Mouse (Mus musculus) kidney, postnatal 4 days (tissue): ENCODE data around the gene Nav2.

Source experiments
- DNase-seq, 2 experiments: peaks; one replicate each; pipeline ENCODE4 v3.0.0; 2021; ENCODE audit warnings: mixed read lengths in 2 of 2

Nav2 gene

DNA sequence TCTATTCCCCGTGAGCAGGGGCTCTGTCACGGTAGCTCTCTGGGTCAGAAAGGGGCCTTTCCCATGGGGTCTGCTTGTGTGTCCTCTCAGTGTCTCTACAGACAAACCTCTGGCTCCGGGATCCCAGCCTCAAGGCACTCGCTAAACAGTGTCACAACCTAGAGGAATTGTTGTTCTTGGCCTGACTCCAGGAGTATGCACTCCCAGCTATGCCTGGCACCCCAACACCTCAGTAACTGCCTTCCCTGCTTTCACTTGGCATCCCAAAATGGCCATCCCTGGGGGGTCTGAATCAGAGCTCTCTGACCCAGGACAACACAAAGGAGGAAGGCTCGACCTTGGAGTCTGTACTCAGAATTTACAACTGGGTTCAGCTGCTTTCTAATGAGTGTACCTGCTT, 317.2 kb downstream of the Nav2 start:
- no peak for DNase-seq

GRCm38 (mm10) chr7:49232969-49233368, 324.5 kb downstream of the Nav2 start:
- no peak for DNase-seq

DNA sequence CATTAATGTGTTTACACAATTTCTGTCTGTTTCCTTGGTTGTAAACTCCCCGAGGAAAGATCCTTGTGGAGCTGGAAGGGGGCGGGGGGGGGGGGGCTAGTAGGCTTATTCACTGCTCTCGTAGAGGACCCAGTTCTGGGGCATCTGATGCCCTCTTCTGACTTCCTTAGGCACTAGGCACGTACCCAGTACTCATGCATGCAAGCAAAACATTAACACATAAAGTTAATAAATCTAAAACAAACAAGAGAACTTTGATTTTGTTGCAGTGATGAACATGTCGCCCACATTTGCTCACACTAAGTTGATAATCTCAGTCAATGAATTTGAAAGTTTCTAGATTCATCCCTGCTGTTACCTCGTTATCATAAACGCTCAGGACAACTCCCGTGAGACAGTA, 325.8 kb downstream of the Nav2 start:
- no peak for DNase-seq

- peak; percentile 45 to 58 for DNase-seq
Observed at GRCm38 (mm10) chr7:49235271-49235681, 326.8 kb downstream of the Nav2 start.

DNA sequence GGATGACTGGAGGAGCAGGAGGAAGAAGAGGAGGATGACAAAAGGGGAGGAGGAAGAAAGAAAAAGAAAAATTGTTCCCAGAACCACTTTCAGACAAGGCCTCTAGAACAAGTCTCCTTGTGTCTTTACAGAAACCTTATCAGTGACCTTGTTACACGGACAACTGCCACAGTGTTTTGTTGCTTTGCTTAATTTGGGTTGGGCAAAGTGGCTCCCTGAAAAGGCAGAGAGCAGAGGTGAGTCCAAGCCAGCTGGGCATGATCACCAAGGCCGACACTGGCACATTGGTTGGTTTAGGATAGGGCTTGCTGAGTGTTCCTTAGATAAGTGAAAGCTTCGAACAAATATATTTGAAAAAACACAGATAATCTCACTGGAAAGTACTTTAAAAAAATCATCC, 327.3 kb downstream of the Nav2 start:
- no peak for DNase-seq

DNA sequence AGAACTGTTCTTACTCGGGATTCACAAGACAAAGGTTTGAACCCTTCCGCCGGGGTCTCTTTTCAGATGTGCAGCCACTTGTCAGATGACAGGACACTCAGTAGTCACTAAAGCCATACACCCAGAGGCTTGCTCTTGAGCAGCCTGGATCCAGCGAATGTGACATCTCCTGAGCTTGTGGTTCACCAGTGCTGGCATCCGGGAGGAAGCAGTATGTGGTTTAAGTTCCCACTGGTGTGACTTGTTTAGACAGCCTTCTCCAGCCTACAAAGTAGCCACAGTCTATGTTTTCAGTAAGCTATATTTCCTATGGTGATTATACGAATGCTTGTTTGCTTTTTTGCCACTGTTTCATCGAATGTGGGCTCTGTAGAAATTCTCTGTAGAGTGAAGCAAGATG, 331.9 kb downstream of the Nav2 start:
- DNase-seq, result no peak

DNA sequence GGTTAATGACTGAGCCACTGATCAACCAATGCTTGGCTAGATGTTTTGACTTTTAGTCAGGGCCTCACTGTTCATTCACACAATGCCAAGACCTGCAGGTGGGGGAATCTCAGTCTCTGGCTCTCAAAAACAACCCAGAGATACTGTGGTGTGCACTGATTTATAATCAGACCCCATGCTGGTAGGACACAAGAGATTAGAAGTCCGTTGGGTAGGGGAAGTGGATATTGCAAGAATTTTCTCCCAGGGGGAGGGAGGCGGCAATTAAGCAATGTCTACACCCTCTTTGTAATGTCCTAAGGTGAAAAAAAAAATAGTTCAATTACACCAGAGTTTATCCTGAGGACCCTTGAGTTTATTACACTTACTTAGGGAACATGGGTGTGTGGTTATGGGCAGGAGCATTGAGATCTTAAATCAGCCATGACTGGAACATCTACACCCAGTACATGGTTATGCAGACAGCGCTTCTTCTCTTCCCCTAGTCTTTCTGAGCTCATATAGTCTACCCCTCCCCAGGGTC, 332.8 kb downstream of the Nav2 start:
- no peak for DNase-seq

GRCm38 (mm10) chr7:49242261-49242660, 333.7 kb downstream of the Nav2 start:
- DNase-seq, result peak; percentile 47 to 66

- no peak for DNase-seq
Observed at GRCm38 (mm10) chr7:49243079-49243478, 334.6 kb downstream of the Nav2 start.

GRCm38 (mm10) chr7:49245537-49246239, 337.2 kb downstream of the Nav2 start:
- DNase-seq, result peak; percentile 96 to 98

DNA sequence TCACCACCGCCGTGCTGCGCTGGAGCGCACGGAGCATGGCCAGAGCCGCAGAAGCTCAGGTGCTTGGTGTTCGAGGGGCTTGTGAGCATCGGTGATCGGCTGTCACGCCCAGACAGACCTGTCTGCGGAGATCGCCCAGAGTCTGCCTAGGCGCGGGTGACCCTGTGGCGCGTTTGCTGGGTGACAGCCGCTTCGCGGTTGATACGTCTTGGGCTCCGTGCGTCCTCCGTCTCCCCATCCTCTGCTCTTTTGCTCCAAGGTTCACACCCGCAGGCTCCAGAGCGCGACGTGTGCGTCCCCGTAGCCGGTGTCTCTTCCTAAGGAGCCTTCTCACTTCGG, 337.7 kb downstream of the Nav2 start:
- no peak for DNase-seq

DNA sequence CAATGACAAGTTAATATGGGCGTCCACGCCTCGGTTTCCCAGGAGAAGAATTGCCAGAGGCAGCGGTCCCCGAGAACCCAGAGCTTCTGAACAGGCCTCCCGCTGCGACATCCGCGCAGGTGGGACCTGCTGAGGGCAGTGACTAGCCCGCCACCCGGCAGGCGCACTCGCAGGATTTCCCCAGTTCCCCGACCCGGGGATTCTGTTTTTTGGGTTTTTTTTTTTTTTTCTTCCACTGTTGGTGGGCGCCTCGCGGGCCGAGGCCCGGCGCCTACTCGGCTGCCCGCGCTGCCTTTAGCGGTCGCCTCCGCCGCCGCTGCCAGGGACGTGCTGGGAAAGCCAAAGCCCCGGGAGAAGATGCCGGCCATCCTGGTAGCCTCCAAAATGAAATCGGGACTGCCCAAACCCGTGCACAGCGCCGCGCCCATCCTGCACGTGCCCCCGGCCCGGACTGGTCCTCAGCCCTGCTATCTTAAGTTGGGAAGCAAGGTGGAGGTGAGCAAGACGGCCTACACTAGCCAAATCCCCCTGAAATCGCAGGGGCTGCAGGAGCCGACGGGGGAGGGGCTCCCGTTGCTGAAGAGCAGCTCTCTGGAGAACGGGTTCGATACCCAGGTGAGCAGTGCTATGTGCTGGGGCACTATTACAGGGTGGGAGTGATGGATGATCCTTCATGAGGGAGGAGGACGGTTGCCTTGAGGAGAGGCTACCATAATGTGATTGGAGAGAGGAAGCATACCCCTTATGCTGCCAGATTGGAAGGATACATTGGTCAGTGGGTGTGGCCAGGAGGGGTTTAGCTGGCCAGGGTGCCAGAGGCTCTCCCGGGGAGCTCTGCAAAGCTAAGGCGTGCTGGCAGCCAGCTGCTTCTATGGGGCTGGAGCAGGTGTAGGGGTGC, 338.3 kb downstream of the Nav2 start:
- DNase-seq, result peak; percentile 30 to 50

- peak; percentile 63 to 73 for DNase-seq
Observed at GRCm38 (mm10) chr7:49247744-49248331, 339.3 kb downstream of the Nav2 start.

DNA sequence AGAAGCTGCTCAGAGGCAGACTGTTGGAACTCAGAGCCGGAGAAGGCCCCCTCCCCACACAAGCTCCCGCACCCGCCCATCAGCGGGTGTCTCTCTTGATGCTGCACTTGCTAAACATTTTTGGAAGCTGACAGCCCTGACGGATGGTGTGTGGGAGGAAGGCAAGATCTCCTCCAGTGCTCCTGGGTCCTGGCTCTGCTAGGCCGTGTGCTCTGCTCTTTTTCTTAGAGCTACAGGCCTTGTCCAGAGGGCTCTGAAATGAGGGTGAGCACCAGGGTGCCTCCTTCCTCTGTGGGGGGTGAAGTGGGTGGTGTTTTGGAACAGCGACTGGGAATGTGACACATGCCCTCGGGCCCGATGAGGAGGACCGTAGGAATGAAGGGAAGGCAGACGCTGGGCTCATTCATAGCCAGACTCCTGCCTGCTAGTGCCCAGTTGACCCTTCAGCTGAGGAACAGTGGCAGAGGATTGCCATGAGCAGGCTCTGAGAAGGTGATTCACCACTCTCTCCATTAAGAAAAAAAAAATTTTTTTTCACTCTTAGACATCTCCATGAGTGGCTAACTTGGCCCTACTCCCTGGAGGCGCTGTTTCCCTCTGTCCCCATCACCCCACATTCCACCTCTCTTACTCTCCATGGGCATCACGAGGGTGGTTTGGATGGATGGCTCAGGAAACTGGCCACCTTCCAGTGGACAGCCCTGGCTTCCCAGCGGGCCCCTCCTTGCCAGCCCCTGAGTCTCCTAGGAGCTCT, 340.0 kb downstream of the Nav2 start:
- DNase-seq, result peak; percentile 60 to 72

- DNase-seq, result no peak
Observed at GRCm38 (mm10) chr7:49249462-49249861, 340.9 kb downstream of the Nav2 start.

DNA sequence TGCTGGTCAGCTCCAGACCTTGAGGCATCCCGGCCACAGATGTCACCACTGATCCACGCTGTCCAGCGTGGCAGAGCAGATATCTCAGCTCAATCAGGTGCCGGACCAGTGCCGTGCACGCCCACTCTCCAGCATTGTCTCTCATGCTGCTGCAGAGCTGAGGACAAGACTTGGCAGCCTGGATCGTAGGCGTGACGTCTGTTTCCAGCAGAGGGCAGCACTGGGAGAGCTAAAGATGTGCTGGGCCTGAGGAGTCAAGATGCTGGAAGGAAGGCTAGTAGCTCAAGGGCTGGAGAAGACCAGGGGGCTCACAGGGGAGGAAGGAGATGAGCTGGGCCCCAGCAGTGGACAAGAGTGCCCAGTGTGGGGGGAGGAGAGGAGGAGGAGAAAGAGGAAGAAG, 341.5 kb downstream of the Nav2 start:
- peak; percentile 92 for DNase-seq

- DNase-seq, result no peak
Observed at GRCm38 (mm10) chr7:49250581-49251307, 342.2 kb downstream of the Nav2 start.

DNA sequence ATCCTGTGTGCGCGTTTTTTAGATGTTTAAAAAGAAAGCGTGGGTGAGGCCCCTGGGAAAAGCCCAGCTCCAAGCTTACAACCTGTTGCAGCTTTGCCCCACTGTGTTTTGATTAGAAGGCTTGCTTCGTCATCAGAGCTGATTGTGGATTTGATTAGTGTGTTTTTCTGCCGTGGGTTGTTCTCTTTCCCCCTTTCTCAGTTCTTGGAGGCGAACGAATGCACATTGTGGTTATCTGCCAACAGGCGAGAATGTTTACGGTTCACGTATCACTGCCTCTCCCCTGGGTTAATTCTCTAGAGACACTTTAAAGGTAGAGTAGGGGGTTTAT, 342.8 kb downstream of the Nav2 start:
- no peak for DNase-seq

GRCm38 (mm10) chr7:49252444-49252843, 343.9 kb downstream of the Nav2 start:
- no peak for DNase-seq

- no peak for DNase-seq
Observed at GRCm38 (mm10) chr7:49252902-49253301, 344.4 kb downstream of the Nav2 start.

GRCm38 (mm10) chr7:49255053-49255452, 346.5 kb downstream of the Nav2 start:
- peak; percentile 31 to 35 for DNase-seq

DNA sequence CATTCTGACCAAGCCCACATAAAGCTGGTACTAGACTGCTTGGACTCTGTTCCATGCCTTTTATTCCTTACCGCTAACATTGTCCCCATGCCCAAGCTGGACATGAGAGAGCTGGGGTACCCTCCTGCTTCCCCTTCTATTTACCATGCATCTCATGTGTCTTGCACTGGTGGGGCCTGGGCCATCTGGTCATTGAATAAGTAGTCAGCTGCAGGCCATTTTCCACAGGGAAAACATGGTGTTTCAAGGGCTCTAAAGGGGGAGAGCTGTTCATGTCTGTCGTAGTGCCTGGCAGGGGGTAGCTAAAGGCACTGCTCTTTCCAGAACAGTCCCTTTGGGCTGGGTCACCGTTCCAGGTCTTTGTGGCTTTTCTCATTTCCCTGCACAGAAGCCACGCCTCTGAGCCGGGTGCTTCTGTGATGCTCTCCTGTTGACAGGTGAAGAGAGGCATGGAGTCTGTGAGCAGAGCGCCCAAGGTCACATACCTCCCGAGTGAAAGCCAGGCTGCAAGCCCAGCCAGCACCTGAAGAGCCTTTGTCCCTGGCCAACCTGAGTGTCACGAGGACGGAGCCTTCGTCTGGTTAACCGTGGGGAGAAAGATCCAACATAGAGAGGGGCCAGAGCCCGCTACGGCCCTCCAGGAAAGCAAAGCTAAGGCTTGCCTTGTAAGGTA, 348.9 kb downstream of the Nav2 start:
- no peak for DNase-seq
